Mouse (Mus musculus): Measurements from ENCODE around the gene Fam20c.

DNA sequence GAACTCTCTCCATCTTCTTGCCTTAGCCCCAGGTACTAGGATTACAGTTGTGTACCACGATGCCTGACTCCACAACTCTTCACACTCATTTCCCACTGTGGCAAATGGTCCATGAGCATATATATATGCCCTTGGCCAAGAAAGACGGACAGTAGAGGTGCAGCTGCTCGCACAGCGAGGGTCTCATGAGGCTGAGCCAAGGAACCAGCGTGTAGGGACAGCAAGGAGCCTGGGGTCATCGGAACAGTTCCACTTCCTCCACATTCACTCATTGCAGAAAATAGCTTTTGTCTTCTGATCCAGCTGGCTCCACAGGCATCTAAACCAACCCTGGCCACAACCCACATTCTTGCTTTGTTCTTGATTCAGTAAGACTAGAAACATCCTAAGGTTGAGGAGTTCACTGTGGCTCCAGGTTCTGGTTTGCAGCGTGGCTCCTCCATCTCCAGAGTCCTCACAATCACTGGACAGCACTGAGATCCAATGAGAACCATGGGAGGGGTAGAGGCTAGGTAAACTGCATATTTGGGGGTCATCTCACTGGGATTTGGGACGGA, 19.0 kb upstream of the Fam20c start:
- TF ChIP-seq CTCF (IDR thresholded peaks at IDR 0.05; ENCODE audit: low read depth) (no peak), EP300 (optimal IDR thresholded peaks at IDR 0.05) (no peak)
